Mouse (Mus musculus): Measurements from ENCODE around the gene Smndc1. TPM values are rescaled to one million over a fixed set of nuclear protein-coding genes. Genes with fewer than 3 reads are reported as not detected.
A peak's percentile ranks its signal among the peaks of the same experiment; 100 is the strongest.

Smndc1 gene
- polyA plus RNA-seq, 1 experiment from 2014 or later: 16.8 TPM

DNA sequence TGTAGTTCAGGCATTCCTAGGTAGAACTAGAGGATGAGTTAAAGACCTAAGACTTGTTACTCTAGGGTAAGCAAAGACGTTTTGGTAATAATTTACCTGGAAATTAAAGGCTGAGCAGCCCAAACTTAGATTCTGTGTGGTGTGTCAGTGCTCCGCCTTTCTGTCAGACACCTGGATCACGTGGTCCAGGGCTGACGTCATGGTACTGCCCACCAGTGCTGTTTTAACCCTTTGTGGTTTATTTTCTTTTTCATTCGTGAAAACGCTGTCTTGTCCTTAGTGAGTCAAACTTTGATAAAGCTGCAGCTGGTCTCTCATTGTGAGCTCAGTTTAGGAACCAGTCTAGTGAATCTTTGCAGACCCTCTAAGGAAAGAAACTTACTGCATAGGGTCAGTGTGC lies 50.0 kb downstream of the Smndc1 start:
- Histone ChIP-seq H3K27me3 (no peaks in the 10 kb centered on the region), H3K4me2 (no peak overlapping the region), H3K27ac (replicated peaks) (no peak overlapping the region), H3K36me3 (replicated peaks) (peaks cover 30% of the 10 kb centered on the region), H3K9me3 (replicated peaks) (no peaks in the 10 kb centered on the region), H3K4me1 (replicated peaks) (peaks cover 15% of the 10 kb centered on the region; the same call in 1 of the 2 replicates), H3K4me3 (replicated peaks) (no peak overlapping the region), H3K9ac (no peak overlapping the region)
- ATAC-seq (ENCODE audit: insufficient read depth): no peak
- 23% methylated on average over 6 of the region's 6 CpGs for WGBS (ENCODE audit: insufficient replicate concordance)

DNA sequence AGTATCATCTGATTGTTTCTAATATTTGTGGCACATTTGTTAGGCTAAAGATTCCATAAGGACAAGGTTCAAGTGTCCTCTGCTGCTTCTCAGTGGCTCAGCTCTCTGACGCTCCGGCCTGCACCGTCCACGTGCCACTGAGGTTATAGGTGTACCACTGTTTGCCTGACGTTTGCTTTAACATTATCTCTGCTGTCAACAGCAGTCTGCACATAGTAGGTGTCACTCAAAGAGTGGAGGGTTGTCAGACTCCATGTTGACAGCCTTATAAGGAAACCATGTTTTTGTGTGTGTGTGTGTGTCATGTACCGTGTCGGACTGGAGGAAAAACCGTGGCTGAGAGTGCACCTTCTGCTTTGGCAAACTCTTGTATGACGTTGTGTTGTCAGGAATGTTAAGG lies 55.1 kb downstream of the Smndc1 start:
- 88% methylated on average over 9 of the region's 9 CpGs for WGBS (ENCODE audit: insufficient replicate concordance)
- ATAC-seq (ENCODE audit: insufficient read depth): no peak
- no peak overlapping the region for H3K4me3 ChIP-seq (replicated peaks)
- H3K4me2 ChIP-seq: no peak overlapping the region
- peaks cover 60% of the 10 kb centered on the region for H3K36me3 ChIP-seq (replicated peaks)
- no peaks in the 10 kb centered on the region for H3K9me3 ChIP-seq (replicated peaks)
- no peaks in the 10 kb centered on the region for H3K27me3 ChIP-seq
- no peak overlapping the region for H3K9ac ChIP-seq
- peaks cover 40% of the 10 kb centered on the region for H3K4me1 ChIP-seq (replicated peaks)
- no peak overlapping the region for H3K27ac ChIP-seq (replicated peaks)

DNA sequence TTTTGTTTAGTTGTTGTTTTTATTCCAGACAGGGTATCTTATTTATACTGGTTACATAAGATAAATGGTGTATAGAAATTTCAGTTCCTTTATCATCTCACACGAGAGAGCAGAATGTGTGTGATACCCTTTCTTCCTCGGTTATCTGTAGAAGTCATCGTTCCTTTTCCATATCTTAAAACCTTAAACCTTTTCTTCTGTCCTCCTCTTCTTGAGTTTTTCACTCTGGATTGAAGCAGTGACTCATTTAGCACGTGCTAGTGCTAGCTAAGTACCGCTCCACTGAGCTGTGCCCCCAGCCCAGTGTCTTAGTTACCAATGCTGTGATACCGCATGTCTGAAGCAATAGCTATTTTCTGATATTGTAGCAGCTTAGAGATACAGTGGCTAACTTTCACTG lies 56.6 kb downstream of the Smndc1 start:
- Histone ChIP-seq H3K4me3 (replicated peaks) (no peak overlapping the region), H3K4me2 (no peak overlapping the region), H3K27ac (replicated peaks) (no peak overlapping the region), H3K27me3 (no peaks in the 10 kb centered on the region), H3K9me3 (replicated peaks) (no peaks in the 10 kb centered on the region), H3K9ac (no peak overlapping the region), H3K4me1 (replicated peaks) (peaks cover 45% of the 10 kb centered on the region), H3K36me3 (replicated peaks) (peaks cover 58% of the 10 kb centered on the region)
- 43% methylated on average over 6 of the region's 6 CpGs for WGBS (ENCODE audit: insufficient replicate concordance)
- no peak for ATAC-seq (ENCODE audit: insufficient read depth)

DNA sequence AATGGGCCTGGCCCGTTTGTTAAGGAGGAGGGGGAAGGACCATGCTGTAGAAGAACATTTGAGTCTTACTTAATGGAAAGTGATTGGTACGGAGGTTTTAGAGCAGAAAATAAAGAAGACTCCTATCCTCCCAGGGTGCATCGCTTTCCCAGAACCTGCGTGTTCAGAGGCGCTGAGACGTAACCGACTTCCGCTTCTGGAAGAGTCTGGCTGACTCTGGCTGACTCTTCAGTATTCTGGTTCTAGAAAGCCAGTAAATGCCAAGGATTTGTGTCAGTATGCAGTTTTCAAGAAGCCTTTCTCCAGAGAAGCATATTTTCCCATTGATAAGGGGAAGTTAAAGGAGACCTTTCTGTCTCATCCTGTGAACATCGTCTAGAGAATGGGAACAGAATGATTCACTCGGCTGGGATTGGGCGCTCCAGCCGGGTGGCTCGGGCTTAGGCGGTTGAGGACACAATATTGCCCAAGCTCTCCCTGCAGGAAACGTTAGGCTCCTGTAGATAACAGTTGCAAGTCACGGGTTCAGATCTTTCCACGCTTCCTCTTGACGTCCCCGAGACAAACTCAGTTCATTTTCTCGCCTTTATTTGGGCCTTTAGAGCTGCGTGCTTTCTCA lies 58.4 kb downstream of the Smndc1 start:
- Histone ChIP-seq H3K4me2 (0 out of 2 replicates have a peak overlapping the region, but pooled peaks have one; percentile 0), H3K27me3 (no peaks in the 10 kb centered on the region), H3K4me1 (replicated peaks) (peaks cover 62% of the 10 kb centered on the region), H3K9ac (no peak overlapping the region), H3K27ac (replicated peaks) (peak overlapping the region; percentile 55; the same call in 1 of the 2 replicates), H3K9me3 (replicated peaks) (no peaks in the 10 kb centered on the region), H3K36me3 (replicated peaks) (peaks cover 43% of the 10 kb centered on the region), H3K4me3 (replicated peaks) (no peak overlapping the region)
- WGBS (ENCODE audit: insufficient replicate concordance): 65% methylated on average over 21 of the region's 21 CpGs
- ATAC-seq (ENCODE audit: insufficient read depth): no peak

DNA sequence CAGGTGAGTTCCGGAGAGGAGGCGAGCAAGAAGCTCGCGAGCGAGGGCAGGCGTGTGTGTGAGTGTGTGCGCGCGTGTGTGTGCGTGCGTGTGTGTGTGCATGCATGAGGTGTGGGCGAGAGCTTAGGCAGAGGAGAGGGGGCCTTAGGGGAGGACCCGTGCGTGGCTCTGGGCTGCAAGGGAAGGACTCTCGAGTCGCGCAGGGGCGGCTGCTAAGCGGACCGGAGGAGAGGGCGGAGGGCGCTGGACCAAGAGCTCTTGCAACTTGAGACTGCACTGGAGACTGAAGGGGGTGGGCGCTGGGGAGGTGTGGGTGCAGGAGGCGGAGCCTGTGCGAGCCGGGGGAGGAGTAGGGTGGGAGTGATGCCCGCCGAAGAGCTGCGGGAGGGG lies 60.4 kb downstream of the Smndc1 start:
- Histone ChIP-seq H3K27me3 (no peaks in the 10 kb centered on the region), H3K9ac (peak overlapping the region; percentile 90), H3K4me2 (peak overlapping the region; percentile 100), H3K4me3 (replicated peaks) (peak overlapping the region; percentile 95), H3K27ac (replicated peaks) (peak overlapping the region; percentile 87), H3K4me1 (replicated peaks) (peaks cover 80% of the 10 kb centered on the region), H3K9me3 (replicated peaks) (no peaks in the 10 kb centered on the region), H3K36me3 (replicated peaks) (peaks cover 31% of the 10 kb centered on the region)
- peak; percentile 5 for ATAC-seq (ENCODE audit: insufficient read depth)
- under 1% methylated on average over 29 of the region's 29 CpGs for WGBS (ENCODE audit: insufficient replicate concordance)

Other genes with a start within 250 kb of the Smndc1 start
- gene Mxi1, start 80.1 kb downstream of the Smndc1 start, polyA plus RNA-seq (2015; fragmentation: Nextera tagmentation; extraction: Ambion mirVana): 34.8 and 38.3 TPM in 2 replicates
- not detected in 2 replicates for gene Gm10197, start 18.8 kb downstream of the Smndc1 start, polyA plus RNA-seq (2015; fragmentation: Nextera tagmentation; extraction: Ambion mirVana)
- gene Dusp5, start 138.5 kb upstream of the Smndc1 start, polyA plus RNA-seq (2015; fragmentation: Nextera tagmentation; extraction: Ambion mirVana): 2.0 and 2.4 TPM in 2 replicates
- 159 and 171 TPM in 2 replicates for gene Nutf2-ps1, start 198.5 kb upstream of the Smndc1 start, polyA plus RNA-seq (2015; fragmentation: Nextera tagmentation; extraction: Ambion mirVana)
- 28.7 and 31.0 TPM in 2 replicates for gene Smc3, start 209.8 kb upstream of the Smndc1 start, polyA plus RNA-seq (2015; fragmentation: Nextera tagmentation; extraction: Ambion mirVana)

Data from liver, embryonic 15.5 days (tissue).